Mouse (Mus musculus) ZHBTc4 (cell line): ENCODE data around the gene Hcrtr1.

ENCODE experiments used
- DNase-seq: peaks from one replicate; pipeline ENCODE4 v3.0.0-alpha.2; 2011; ENCODE audit warnings: low read depth, low spot score

Hcrtr1 gene

GRCm38 (mm10) chr4:130120752-130121151 lies 18.4 kb downstream of the Hcrtr1 start:
- no peak for DNase-seq

- no peak for DNase-seq
Measured at GRCm38 (mm10) chr4:130112732-130113131, 26.4 kb downstream of the Hcrtr1 start.

GRCm38 (mm10) chr4:130112299-130112698 lies 26.9 kb downstream of the Hcrtr1 start:
- DNase-seq = no peak

DNA sequence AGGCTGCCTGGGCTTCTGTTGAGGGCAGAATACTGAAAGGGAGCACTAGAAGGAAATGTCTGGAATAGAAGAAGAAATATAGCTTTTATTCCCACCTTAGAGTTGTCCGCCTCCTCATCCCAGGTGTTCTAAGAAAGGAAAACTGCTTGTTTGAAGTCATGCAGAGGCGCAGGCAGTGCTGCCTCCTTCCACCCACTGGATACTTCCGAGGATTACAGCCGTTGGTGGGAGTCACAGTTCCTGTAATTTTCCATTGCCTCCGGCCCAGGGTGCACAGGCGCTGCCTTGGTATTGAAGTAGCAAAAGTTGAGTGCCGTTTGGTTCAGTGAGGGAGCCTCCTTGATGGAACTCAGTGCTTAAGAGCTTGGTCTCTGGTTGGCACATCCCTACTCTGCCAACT lies 29.1 kb downstream of the Hcrtr1 start:
- peak; percentile 29 for DNase-seq

- no peak for DNase-seq
Measured at GRCm38 (mm10) chr4:130109666-130110065, 29.5 kb downstream of the Hcrtr1 start.

DNA sequence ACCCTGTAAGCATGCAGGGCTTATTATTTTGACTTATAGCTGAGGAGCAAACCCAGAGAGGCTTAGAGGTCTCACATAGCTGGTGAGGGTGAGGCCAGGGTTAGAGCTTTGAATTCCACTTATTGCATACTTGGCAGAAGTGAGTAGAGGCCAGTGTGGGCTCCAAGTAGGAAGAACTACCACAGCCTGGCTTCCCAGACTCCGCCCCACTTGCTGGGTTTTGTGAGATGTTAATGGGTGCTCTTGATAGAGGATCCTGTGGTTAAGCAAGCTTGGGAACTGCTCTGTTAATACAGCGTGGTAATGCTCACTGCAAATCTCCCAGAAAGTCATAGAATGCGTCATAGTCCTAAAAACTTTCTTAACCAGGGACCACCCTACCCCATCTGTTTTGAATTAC lies 30.2 kb downstream of the Hcrtr1 start:
- DNase-seq = peak; percentile 55

DNA sequence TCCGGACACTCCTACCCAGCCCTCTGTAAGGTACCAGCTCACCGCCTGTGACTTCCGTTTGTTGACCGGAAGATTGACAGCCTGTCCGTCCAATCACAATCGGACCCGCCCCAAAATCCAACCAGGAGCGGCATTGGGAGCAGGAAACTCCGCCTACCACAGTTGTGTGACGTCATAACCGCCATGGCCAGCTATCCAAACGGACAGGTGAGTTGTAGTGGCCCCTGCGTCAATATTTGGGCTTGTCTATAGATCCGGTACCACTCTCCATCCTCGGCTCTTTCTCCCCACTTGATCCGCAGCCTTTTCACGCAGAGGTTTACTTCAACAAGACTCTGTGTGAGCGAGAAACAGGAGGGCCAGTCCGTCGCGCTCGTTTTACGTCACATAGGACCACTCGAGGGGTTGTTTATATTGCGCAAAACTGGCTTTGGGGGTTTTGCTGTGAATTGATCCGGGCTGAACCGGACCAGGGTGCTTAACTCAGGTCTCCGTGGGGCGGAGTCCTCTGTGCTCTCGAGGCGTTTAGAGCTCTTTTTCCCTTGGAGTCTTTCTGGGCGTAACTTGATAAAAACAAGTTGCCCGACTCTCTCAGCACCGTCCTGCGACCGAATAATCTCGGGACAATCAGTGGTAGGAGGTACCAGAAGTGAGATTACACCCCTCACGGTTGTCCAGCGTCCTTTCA lies 31.6 kb downstream of the Hcrtr1 start:
- DNase-seq = peak; percentile 99

- peak; percentile 88 for DNase-seq
Measured at GRCm38 (mm10) chr4:130107065-130107443, 32.1 kb downstream of the Hcrtr1 start.

DNA sequence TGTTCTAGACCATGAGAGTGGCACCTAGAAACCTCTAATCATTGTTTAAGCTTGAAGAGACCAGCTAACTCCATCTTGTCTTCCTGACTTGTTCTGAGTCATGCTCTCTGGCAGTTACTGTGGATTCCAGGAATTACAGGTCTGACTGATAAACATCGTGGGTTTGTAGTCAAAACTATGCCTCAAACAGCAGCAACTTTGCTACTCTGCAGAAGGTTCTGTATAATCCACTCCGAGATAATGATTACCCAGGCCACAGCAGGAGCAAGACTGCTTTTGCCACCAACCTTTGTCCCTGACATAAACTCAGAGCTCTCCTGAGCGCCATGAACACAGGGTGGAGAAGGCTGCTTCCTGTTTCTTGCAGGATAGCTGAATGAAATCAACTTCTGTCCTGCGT lies 34.6 kb downstream of the Hcrtr1 start:
- DNase-seq = no peak

DNA sequence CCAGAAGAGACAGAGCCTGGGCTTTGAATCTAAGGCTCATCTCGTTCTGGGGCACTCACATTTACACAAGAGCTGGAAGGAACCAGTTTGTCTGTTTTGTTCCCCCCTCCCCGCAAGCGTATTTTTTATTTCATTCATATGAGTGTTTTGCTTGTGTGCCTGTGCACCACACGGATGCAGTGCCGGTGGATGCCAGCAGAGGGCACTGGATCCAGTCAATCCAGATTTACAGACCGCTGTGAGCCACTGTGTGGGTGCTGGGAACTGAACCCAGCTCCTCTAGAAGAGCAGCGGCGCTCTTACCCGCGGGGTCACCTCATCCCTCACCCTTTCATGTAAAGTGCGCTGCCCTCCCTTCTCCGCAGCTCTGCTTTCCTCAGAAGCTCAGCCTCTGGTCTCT lies 35.5 kb downstream of the Hcrtr1 start:
- peak; percentile 80 for DNase-seq

DNA sequence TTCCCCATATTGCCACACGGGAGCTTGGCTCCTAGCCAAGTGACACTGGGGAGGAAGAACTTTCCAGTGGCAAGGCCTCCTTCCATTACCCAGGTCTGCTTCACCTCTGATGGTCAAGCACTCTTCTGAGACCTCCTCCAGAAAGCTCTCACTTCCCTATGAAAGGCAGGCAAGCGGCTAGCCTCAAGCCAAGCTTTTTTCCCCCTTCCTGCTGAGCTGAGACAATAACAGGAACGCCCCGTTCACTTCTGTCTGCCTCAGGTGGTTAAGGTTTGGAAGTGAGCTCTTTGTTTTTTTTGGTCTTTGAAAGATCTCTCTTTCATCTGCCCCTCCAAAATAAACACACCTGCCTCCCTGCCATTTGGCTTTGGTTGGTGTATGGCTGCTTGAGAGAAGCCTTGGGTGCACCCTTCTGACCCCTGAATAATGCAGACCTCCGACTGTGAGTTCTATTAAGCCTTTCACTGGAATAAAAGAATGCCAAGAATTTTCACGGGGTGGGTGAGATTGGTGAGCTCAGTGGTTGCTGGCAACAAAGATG lies 37.0 kb downstream of the Hcrtr1 start, which contains the start of gene Pef1:
TSS of gene Pef1 (plus strand) at position 448 of the 541 bp plus-strand sequence.
- peak; percentile 99 for DNase-seq

DNA sequence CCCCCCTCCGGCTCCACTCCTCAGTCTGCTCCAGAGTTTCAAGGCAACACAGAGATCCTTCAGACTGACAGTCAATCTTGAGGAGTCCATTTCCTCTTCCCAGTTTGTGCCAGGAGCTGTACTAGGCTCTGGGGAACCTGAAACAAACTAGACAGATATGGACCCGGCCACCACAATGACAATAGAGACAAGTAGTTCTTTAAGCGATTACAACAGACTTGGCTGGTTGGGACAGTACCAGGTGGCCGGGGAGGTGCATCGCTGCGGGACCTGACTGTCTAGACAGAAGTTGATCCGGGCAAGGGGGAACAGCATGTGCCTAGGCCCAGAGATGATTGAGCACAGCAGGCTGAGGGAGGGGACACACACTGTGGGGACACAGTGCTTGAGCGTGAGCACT lies 38.0 kb downstream of the Hcrtr1 start:
- peak; percentile 54 for DNase-seq

- no peak for DNase-seq
Measured at GRCm38 (mm10) chr4:130095137-130095536, 44.0 kb downstream of the Hcrtr1 start.

- peak; percentile 80 for DNase-seq
Measured at GRCm38 (mm10) chr4:130087293-130087692, 51.9 kb downstream of the Hcrtr1 start.

GRCm38 (mm10) chr4:130085246-130085820 lies 53.8 kb downstream of the Hcrtr1 start:
- no peak for DNase-seq

DNA sequence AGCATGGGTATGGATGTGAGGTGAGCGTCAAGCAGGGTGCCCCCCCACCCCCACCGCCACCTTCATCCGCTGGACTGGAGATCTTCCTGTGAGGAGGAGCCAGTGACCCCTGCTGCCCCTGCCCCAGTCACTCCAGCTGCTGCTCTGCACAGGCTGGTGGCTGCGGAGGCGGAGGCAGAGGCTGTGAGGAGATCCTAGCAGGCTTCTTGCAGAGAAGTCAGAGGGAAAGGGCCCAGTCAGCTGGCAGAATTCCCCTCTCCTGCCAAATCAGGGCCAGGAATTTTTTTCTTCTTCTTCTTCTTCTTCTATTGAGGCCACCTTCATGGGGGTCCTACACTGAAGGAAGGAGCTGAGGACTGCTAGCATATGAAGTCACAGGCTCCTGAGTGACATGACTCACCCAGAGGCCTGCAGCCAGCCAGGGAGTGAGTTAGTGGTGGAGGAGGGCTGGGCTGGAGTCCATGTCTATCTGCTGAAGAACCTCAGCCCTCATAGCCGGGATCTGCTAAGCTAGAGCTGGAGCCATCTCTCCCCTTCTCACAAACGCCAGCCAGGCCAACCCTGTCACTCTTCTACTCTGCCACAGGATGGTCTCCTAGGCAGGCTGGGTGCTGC lies 54.7 kb downstream of the Hcrtr1 start:
- no peak for DNase-seq

GRCm38 (mm10) chr4:130082211-130082610 lies 56.9 kb downstream of the Hcrtr1 start:
- DNase-seq = no peak

DNA sequence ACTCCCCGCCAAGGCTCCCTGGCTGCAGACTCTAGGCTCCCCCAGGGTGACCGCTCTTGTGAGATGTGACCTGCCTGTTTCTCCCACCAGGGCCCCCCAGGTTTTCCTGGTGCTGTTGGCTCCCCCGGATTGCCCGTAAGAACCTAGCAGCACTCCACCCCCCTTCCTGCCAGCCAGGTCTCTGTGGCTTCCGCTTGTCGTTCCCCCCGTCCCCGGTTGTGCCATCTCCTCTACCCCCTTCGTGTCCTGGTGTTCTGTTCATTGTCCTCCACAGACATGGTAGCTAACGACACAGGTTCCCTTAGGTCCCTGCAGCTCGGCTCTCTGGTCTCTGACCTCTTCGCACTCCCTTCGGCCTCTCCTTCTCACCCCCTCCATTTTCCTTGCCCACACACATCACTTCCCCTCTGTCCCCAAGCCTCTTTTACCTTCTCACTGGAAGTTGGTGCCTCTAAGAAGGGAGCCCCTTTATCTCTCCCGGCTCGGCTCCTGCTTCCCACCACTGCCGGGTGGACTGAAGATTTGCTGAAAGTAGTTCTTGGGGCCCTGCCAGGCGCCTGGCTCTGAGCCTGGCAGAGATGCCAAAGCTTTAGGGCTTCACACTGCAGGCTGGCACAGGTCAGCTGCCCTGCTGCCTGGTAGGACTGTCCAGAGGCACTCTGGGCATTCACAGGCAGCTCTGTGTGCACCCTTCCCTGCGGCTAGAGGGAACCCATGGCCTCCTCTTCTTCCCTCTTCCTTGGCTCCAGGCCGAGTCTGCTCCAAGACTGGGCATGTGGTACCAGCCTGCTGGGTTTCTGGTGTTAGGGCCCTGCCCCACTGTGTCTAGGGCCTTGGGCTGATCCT lies 57.6 kb downstream of the Hcrtr1 start:
- DNase-seq = no peak
